Mouse (Mus musculus): ENCODE data around the gene Spc24.
A peak's percentile ranks its signal among the peaks of the same experiment; 100 is the strongest.
"Not testable (repeated sequence)": the region's sequence is repeated elsewhere in the genome, so short reads cannot be mapped to it uniquely, and the experiment has no call there.

The Spc24 gene

DNA sequence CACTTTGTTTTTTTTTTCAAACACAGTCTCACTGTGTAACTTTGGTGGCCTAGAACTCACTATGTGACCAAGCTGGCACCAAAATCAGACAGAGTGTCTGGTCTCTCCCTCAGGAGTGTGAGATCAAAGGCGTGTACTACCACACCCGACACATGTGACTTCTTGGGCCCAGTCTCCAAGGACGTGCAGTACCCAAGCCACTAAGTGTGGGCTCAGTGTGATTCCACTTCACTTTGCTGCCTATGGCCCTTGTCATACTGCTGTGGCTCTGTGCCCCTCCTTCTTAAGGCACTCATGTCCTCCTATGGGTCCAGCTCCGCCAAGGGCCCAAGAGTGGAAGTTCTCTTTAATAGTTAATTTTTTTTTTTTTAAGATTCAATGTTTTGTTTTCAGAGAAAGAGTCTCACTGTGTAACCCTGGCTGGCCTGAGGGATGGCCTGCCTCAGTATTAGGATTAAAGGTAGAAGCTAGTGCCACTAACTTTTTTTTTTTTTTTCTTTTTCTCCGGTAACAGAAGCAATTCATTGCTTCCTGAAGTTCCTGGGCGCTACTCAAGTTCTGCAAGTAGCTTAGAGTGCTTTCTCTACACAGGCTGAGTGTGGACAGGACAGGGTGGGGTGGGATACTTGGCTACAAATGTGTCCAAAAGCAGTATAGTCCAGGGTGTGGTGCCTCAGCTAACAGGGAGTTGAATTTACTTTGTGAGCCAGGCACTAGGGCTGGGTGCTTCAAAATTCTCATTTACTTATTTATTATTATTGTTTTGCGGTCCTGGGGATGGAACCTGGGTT, 24.6 kb upstream of the Spc24 start:
- DNase-seq: no peak

DNA sequence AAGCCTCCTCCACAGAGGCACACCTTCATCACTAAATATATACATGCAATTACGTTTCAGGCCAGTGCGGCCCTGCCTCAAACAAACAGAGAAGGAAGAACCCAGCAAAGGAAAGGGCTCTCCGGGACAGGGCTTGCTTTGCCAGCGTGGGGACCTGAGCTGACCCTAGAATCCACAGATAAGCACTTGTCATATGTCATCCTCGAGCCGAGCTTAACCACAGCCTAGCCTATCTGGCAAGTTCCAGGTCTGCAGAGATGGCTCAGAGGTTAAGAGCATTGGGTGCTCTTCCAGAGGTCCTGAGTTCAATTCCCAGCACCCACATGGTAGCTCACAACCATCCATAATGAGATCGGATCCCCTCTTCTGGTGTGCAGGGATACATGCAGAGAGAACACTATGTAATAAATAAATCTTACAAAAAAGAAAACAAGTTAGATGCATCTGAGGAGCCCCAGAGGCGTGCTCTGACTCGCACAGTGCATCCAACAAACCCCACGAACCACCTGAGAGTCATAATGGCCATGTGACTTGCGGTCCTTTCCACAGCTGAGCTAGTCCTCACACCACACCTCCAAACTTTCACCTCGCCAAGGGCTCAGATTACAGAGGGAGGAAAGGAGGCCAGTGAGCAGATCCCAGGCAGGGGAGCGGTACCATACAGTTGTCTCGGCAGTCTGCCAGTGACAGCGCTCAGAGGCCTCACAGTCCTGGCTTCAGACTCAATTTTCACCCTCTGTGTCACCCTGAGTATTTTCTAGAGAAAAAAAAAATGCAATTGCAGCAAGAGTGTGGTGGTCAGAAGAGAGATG, 21.8 kb upstream of the Spc24 start:
- peak in 1 of 2 experiments; percentile 56 for DNase-seq

DNA sequence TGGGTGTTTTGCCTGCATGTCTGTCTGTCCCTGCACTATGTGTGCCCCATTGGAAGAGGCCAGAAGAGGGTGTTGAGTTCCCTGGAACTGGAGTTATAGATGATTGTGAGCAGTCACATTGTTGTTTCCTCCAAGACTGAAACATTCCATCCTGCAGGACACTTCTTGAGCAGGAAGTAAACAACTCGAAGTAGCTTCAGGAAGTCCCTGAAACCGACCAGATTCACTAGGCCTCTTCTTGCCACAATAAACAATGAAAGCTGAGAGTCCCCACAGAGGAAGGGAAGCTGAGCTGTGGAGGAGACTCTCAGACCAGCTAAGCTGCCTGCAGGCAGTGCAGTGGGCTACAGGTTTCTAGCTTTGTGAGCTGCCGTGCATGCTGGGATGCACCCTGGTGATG, 17.6 kb upstream of the Spc24 start:
- DNase-seq: no peak

DNA sequence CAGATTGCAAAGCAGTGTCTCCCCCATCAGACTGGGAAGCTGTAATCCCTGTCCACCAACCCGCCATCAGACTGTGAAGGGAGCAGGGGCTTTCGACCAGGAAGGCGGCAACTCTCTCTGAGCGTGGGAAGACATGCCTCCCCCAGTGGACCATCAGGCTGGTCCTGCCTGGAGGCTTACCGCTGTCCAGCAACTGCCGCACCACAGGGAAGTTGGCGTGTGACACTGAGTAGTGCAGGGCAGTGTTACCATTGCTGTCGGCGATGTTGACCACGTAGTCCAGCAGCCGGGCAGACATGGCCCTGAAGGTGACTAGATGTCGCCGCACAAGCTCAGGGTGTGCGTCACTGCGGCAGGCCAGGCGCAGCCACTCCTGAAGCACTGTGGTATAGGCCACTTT, 14.2 kb upstream of the Spc24 start:
- no peak for DNase-seq

DNA sequence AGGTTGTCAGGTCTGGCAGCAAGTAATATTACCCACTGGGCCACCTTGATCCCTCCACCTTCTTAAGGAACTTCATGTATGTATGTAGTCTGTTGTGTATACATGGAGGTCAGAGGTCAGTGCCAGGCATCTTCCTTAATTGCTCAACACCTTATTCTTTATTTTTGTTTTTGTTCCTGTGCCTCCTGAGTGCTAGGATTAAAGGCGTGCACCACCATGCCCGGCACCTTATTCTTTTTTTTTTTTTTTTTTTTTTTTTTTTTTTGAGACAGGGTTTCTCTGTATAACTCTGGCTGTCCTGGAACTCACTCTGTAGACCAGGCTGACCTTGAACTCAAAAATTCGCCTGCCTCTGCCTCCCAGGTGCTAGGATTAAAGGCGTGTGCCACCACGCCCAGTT, 13.3 kb upstream of the Spc24 start:
- not testable (repeated sequence) for DNase-seq

DNA sequence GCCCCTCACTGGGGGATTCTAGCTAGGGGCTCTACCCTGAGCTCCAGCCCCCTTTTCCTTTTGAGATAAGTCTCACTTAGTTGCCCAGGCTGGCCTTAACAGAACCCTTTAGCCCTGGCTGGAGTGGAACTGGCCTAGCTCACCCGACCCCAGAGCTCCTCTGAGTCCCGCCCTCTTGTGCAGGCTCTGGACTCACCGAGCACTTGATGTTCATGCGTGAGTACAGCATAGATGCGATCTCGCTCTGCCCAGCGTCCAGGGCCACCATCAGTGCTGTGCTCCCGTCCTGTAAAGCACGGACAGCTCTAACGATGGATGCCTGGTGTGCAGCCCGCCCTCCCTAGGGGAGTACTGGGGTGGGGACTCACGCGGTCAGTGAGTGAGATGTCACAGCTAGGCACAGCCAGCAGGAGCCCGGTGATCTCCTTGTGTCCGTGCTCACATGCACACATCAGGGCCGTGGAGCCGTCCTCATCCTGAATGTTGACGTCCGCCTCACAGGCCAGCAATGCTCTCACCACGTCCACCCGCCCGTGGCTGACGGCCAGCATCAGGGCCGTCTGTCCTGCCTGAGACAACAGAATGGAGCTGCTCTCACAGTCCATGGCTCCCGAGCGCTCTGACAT, 9.6 kb upstream of the Spc24 start:
- peak; percentile 65 to 72 for DNase-seq

DNA sequence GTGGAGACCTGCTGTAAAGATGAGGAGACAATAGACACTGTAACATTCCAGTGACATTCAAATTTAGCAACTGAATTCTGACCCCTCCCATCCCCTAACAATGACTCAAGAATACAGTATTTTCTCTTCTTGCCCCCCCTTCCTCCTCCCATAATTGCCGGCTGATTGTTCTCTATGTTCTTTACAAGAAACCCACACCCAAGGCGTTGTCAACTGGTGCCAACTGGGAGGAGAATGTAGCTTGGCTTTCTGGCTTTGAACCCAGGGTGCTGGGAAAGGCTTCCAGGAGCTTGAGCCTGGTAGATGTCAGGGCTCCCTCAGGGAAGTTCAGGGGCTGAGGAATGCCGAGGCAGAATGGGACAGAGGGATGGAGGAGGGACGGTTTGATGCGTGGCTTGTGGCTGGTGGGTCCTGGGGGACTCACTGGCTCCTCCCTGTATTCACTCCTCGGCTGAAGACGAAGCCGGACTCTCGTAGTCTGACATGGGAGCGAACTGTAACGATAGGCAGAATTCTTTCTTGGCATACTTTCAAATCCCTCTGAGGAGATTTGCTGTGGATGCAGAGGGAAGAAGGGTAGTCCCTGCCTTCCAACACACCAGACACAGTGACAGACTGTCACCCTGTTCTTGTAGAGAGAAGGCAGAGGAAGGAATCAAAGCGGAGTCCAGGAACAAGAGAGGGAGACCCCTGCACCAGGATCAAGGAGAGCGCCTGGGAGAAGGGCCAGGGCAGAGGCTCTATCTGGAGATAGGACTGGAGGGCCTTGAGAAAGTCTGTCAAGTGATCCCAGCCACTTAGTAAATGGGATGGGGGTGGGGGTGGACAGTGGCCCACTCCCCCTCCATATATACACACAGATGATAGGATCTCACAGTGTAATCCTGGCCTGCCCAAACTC, 8.7 kb upstream of the Spc24 start:
- peak; percentile 63 to 65 for DNase-seq

DNA sequence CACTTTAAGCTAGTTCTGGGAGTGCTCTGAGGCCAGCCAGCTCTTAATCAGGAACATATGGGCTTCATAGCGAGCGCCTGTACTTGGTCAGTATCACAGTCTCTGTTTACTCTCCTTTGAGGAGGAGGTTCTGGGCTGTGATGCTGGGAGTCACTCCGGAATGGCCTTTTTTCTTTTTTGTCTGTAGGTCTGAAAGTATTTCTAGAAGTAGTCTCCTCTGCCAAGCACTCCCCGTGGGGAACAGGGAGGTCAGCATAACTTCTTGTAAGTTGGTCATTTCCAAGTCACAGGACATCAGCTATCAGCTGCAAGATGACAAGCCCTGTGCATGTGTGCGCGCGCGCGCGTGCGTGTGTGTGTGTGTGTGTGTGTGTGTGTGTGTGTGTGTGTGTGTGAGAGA, 7.8 kb upstream of the Spc24 start:
- DNase-seq: peak; percentile 75 to 80

DNA sequence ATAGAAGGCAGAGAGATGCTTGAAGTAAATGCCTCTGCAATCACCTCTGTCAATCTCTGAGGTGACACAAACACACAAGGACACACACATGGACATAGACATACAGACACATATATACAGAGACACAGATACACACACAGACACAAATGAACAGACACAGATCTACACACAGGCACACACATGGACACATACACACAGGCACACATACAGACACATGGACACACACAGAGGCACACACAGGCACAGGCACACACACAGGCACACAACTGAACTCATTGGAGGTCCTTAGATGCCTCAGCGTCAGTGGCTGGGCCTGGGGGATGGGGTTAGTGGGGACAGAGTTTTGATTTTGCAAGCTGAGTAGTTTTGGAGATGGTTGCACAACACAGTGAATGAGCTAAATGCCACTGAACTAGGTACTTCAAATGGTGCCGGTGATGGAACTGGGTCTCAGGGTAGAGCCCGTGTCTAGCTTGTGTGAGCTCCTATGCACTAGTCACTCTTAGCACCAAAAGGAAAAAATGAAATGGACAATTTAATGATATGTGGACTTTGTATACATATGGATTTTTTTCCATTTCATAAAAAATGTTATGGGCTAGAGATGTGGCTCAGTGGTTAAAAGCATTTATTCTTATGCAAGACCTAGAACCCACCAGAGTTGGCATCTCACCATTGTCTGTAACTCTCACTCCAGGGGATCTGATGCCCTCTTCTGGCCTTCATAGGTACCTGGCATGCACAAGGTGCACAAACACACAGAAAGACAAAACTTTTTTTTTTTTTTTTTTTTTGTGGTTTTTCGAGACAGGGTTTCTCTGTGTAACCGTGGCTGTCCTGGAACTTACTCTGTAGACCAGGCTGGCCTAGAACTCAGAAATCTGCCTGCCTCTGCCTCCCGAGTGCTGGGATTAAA, 4.2 kb upstream of the Spc24 start:
- no peak for DNase-seq

DNA sequence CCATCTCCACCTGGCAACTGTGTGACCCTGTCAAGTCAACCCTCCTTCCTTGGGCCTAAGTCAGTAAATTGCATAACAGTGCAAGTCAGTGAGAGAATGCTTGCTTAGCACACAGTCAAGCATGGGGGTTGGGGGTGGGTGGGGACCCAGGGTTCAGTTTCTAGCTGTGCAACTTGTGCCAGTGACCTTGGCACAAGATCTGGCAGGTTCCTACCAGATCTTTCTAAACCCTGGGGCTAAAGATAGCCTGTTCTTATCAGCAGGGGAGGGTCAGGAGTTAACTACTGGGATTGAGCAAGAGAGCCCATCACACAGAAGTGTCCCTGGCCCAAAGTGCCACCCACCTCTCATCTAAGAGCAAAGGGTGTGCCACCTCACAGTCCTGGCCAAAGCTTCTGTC, 2.0 kb upstream of the Spc24 start:
- DNase-seq: no peak

DNA sequence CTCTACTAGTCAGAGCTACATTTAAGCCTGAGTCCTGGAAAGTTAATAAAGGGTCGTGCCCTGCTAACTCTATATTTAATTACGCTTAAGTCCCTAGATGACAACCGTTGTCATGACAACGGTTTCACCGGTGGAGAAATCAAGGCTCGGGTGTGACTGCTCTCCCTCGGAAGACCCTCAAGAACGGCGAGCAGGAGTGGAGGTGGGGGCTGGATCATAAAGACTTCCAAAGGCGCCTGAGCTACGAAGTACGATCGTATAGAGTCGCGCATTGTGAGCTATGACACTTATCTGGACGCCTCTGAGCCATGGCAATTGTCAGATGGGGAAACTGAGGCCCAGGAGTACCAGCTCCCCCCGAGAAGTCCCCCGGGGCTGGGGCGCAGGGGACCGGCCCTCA, 385 bp downstream of the Spc24 start:
- DNase-seq: no peak

DNA sequence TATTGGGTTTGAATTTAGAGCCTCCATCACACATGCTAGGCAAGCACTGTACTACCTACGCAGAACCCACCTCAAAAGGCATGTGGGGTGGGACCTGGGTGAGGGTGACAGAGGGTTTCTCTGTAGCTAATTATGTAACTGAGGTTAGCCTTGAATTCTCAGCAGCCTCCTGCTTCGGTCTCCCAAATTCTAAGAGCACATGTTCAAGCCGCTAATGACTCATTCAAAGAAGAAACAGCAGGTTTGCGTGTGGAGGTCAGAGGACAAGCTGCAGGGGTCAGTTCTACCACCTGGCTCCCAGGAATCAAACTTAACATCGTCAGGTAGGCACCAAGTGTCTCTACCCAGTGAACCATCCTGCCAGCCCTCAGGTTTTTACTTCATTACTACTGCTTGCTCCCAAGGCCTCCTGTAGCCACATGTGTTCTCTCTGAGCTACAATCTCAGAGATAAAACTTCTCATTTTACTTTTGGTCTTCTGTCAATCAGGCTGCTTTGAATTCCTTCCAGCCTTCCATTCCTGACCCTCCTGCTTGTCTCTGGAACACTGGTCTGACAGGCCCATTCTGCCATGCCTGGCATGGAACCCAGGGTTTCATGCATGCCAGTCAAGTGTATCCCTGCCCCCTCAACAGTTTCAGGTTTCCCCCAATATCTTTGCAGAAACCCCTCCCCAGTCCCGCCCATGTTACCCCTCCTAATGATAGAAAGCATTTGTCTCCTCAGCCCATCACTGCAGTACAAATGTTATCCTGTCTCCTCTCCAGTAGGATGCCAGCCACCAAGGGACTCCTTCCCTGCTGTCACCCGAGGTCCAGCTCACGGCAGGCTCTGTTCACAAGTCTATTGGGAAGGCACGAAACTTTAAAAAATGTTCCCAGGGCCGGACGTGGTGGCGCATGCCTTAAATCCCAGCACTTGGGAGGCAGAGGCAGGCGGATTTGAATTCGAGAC, 1.2 kb downstream of the Spc24 start:
- no peak for DNase-seq

DNA sequence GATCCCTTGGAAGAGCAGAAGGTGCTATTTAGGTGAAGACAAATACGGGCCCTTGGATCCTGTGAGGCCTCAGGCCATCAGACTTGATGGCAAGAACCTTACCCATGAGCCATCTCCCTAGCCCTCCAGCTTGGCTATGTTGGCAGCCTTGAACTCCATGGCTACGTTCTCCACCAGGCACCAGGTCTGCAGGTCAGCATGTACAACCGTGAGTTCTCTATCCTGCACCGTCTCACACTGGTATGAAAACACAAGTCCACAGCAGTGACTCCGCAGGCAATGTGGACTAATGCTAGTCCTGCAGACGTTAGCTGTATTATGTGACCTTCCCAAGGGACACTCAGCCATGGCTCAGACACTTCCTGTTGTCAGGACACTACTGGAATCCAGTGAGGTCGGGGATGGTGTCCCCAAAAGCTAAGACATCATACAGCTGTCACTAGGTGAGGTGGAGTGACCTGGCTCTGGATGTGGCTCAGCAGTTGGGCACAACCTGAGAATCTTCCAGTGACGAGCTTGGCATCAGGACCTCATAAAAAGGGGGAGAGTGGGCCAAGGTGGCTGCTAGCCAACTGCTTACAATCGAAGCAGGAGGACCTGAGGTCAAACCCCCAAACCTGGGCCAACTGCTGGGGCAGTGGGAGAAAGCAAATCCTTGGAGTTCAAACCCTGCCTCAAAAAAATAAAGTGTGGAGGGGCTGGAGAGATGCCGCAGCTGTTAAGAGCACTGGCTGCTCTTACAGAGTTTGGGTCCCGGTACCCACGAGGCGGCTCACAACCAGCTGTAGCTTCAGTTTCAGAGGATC, 5.4 kb downstream of the Spc24 start:
- no peak for DNase-seq

DNA sequence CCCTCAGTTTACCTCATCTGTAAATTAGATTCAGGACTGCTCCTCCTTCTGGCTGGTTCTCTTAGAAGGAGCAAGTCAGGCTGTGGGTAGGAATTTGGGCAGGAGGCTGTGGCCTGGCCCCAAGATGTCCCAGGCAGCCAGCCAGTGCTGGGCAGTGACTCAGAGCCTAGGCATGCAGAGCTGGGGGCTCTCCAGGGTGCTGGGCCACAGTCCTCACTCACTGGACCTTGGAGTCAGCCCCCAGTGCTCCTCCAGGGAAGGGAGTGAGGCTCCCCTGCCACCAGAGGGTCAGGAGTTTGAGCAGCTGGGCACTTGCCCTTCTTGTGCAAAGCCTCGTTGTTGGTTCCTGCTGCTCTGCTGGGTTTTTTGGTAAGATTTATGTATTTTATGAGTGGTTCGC, 6.1 kb downstream of the Spc24 start:
- DNase-seq: peak; percentile 85

DNA sequence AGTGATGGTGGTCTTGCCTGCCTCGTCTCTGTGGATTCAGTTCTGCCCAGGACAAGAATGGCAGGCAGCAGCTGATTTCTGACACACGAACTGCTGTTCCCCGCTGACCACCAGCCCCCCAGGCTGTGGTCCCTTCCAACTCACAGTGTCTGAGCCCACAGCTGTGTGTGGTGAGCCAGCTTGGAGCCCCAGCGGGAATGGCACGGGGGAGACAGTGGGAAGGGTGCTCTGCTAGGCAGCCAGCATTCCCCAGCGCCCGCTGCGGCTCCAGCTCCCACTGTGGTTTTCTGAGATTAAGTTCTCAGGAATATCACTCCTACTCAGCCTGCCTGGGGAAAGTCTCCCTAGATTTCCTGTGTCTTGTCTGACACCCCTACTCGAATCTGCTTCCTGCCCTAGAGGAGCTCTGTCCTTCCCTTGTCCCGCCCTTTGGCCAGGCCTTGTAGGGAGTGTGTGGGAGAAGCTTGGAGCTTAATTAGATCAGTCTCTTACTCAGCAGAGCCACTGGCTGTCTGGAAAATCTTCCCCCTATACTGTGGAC, 7.8 kb downstream of the Spc24 start:
- peak in 1 of 2 experiments; percentile 19 for DNase-seq

DNA sequence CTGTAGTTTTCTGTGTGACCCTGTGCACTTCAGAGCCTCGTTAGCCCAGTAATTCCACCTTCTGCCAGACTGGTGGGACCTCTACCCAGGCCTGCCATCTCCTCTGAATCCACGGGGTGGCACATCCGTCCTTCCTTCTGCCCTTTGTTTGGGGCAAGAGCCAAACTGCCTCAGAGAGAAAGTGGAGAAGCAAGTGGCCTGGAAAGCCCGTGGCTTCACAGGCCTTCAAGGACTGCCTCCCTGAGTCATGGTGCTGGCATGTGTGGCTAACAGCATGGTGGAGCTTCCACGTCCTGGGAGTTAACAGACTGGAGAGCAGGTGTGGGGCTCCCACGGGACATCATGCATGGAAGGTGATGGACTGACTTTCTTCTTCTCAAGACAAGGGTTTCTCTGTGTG, 8.8 kb downstream of the Spc24 start:
- DNase-seq: peak; percentile 49 to 55

DNA sequence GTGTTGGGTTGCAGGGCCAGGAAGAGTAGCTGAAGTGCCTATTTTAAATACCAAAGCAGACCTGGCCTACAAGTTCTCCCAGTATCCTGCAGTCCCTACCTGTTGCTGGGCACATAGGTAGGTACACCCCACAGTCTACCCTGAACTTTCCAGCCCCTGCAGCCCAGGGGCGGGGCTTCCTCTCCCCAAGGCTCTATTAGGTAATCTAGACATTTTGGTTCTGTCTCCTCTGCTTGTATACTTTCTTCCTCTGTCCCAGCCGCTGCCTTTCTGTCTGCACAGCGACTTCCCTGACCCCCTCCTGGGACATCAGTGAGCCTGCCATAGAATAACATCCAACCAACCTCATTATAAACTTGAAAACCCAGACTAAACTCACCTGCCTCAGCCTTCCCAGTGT, 9.7 kb downstream of the Spc24 start:
- no peak for DNase-seq

DNA sequence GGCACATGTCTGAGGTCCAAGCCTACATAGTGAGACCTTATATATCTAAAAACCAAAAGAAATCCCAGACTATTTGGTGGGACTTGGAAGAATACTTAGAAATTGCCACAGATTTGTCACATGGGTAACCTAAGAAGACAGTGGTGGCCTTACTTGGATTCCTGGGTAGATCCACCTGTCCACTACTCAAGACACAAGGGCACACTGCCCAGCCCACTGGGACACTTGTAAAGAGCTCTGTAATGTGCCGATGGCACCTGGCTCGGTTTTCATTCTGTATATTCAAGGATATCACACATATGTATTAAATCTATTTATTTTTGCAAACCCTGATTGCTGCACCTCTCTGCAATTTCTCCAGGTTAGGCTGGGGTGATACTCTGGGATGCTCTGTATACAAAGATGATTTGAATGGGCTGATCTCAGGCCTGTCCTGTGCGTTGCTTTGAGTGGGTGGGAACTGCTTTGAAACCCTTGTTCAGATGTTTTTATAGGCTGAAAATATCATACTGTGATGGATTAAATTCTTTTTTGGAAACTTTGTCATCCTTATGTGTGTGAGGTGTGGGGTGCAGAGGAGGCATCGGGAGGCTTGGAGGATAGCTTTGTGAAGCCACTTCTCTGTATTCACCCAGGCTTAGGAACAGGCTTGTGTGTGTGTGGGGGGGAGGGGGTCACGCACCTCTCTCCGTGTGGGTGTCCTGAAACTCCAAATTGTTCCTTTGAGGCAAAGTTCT, 10.6 kb downstream of the Spc24 start:
- peak in 1 of 2 experiments; percentile 29 for DNase-seq
